Mouse (Mus musculus) limb, embryonic 15.5 days (tissue): ENCODE results near the gene Gm9195. TPM values are rescaled to one million over a fixed set of nuclear protein-coding genes. Genes with fewer than 3 reads are reported as not detected.

Experiments used
- ATAC-seq: fragments of 200-750 bp; cut with Nextera tagmentation; 2 replicates; pipeline ENCODE4 v1.8.0; 2017; ENCODE audit warnings: low read depth, moderate TSS enrichment; ENCODE audit not compliant: insufficient number of reproducible peaks, low FRiP score, low TSS enrichment
- H3K27ac ChIP-seq: fragments of 300-500 bp; sonication (generic); 2 replicates; pipeline ENCODE4 v1.5.1; 2015; ENCODE audit warnings: moderate library complexity, mild to moderate bottlenecking, inconsistent platforms
- H3K27me3 ChIP-seq: fragments of 300-500 bp; sonication (generic); 2 replicates; pipeline ENCODE4 v1.6.1; 2015; ENCODE audit warnings: inconsistent platforms
- H3K36me3 ChIP-seq: fragments of 300-500 bp; sonication (generic); 2 replicates; pipeline ENCODE4 v1.6.1; 2015; ENCODE audit warnings: inconsistent platforms
- H3K4me1 ChIP-seq: fragments of 300-500 bp; sonication (generic); 2 replicates; pipeline ENCODE4 v1.6.1; 2015; ENCODE audit warnings: inconsistent platforms
- H3K4me2 ChIP-seq: fragments of 300-500 bp; sonication (generic); 2 replicates; pipeline ENCODE4 v1.6.1; 2015; ENCODE audit warnings: mild to moderate bottlenecking, inconsistent platforms
- H3K4me3 ChIP-seq: fragments of 300-500 bp; sonication (generic); 2 replicates; pipeline ENCODE4 v1.5.1; 2015; ENCODE audit warnings: mild to moderate bottlenecking, inconsistent platforms
- H3K9ac ChIP-seq: fragments of 300-500 bp; sonication (generic); 2 replicates; pipeline ENCODE4 v1.6.1; 2015; ENCODE audit warnings: inconsistent platforms
- H3K9me3 ChIP-seq: fragments of 300-500 bp; sonication (generic); 2 replicates; pipeline ENCODE4 v1.6.1; 2016; ENCODE audit warnings: inconsistent platforms
- WGBS: fragments of 180-500 bp; shearing (Covaris S2); methylation state at CpG from one replicate; pipeline ENCODE4 v1.1.7; 2015; 5-methylcytosine and 5-hydroxymethylcytosine counted together
- polyA plus RNA-seq: library from polyadenylated mRNA; unstranded; fragments of >200 nt; fragmentation: Nextera tagmentation; extraction: Ambion mirVana; gene quantifications from 2 replicates; pipeline ENCODE4 v1.2.1, GENCODE M21; 2015

Gene Gm9195
- polyA plus RNA-seq, 1 experiment from 2014 or later, result not detected

- H3K27ac ChIP-seq, result no peak overlapping the region
- WGBS, result 51% methylated on average over 6 of the region's 6 CpGs
- H3K27me3 ChIP-seq, result no peaks in the 10 kb centered on the region
- no peaks in the 10 kb centered on the region for H3K9me3 ChIP-seq
- no peak overlapping the region for H3K4me3 ChIP-seq
- H3K9ac ChIP-seq, result no peak overlapping the region
- peaks cover 8% of the 10 kb centered on the region; the same call in 1 of the 2 replicates for H3K4me1 ChIP-seq
- ATAC-seq, result no peak
- H3K4me2 ChIP-seq, result no peak overlapping the region
- no peaks in the 10 kb centered on the region for H3K36me3 ChIP-seq
Measured at GRCm38 (mm10) chr14:72503241-72503640, 11.6 kb upstream of the Gm9195 start.

GRCm38 (mm10) chr14:72493775-72494174 lies 2.1 kb upstream of the Gm9195 start:
- Histone ChIP-seq H3K4me2 (no peak overlapping the region), H3K9ac (no peak overlapping the region), H3K9me3 (no peaks in the 10 kb centered on the region), H3K27me3 (no peaks in the 10 kb centered on the region), H3K4me1 (no peaks in the 10 kb centered on the region), H3K27ac (no peak overlapping the region), H3K4me3 (no peak overlapping the region), H3K36me3 (no peaks in the 10 kb centered on the region)
- no peak for ATAC-seq
- WGBS, result 92% methylated on average over 1 of the region's 1 CpGs

DNA sequence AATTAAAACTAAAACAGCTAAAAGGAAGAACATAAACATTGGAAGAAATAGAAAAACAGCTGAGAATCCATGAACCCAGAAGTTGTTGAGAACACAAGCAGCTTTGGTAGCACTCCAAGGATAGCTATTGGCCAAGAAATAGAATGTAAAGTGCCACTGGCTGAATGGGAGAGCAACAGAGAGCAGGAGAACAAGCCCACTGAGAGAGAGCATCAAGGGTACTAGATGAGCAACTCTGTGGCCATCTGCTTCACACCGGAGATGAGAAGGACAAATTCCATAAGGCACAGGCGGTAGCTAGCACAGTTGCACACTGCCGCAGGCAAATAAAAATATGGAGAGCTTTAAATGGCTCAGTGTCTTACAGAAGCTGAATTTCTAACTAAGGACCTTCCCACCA lies 1.3 kb downstream of the Gm9195 start:
- H3K9me3 ChIP-seq, result no peaks in the 10 kb centered on the region
- H3K4me3 ChIP-seq, result no peak overlapping the region
- H3K4me1 ChIP-seq, result no peaks in the 10 kb centered on the region
- H3K9ac ChIP-seq, result no peak overlapping the region
- 86% methylated on average over 3 of the region's 3 CpGs for WGBS
- H3K27me3 ChIP-seq, result no peaks in the 10 kb centered on the region
- H3K36me3 ChIP-seq, result no peaks in the 10 kb centered on the region
- no peak overlapping the region for H3K4me2 ChIP-seq
- ATAC-seq, result no peak
- H3K27ac ChIP-seq, result no peak overlapping the region

- Histone ChIP-seq H3K27me3 (no peaks in the 10 kb centered on the region), H3K4me2 (no peak overlapping the region), H3K4me3 (no peak overlapping the region), H3K9me3 (no peaks in the 10 kb centered on the region), H3K27ac (no peak overlapping the region), H3K4me1 (no peaks in the 10 kb centered on the region), H3K36me3 (no peaks in the 10 kb centered on the region), H3K9ac (no peak overlapping the region)
- ATAC-seq, result no peak
- 83% methylated on average over 1 of the region's 1 CpGs for WGBS
Measured at GRCm38 (mm10) chr14:72474501-72474900, 17.1 kb downstream of the Gm9195 start.

GRCm38 (mm10) chr14:72468429-72468828 lies 23.2 kb downstream of the Gm9195 start:
- no peak overlapping the region for H3K4me3 ChIP-seq
- no peak for ATAC-seq
- H3K4me2 ChIP-seq, result no peak overlapping the region
- H3K4me1 ChIP-seq, result no peaks in the 10 kb centered on the region
- H3K27me3 ChIP-seq, result no peaks in the 10 kb centered on the region
- H3K36me3 ChIP-seq, result no peaks in the 10 kb centered on the region
- no peak overlapping the region for H3K27ac ChIP-seq
- H3K9ac ChIP-seq, result no peak overlapping the region
- WGBS, result 57% methylated on average over 4 of the region's 4 CpGs
- H3K9me3 ChIP-seq, result no peaks in the 10 kb centered on the region

- Histone ChIP-seq H3K9me3 (no peaks in the 10 kb centered on the region), H3K4me2 (no peak overlapping the region), H3K4me1 (no peaks in the 10 kb centered on the region), H3K4me3 (no peak overlapping the region), H3K27me3 (no peaks in the 10 kb centered on the region), H3K9ac (no peak overlapping the region), H3K27ac (no peak overlapping the region), H3K36me3 (no peaks in the 10 kb centered on the region)
- 86% methylated on average over 3 of the region's 3 CpGs for WGBS
- ATAC-seq, result no peak
Measured at GRCm38 (mm10) chr14:72466384-72466783, 25.3 kb downstream of the Gm9195 start.

DNA sequence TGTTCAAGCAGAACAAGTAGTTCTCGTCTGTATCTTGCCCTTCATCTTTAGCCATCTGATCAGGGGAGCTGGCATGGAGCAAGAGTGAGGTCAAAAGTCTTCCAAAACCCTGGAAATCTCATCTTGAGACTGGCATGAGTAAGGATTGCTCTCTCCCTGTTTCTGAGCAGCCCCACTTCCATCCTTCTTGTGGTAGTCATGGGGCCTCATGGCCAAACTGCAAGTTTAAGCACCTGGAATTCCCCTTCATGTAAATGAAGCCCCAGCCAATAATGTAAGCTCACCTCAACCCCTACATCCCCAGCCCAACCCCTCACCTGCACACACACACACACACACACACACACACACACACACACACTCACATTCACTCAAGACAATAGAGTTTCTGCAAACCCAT lies 30.0 kb downstream of the Gm9195 start:
- Histone ChIP-seq H3K9ac (no peak overlapping the region), H3K4me2 (no peak overlapping the region), H3K9me3 (no peaks in the 10 kb centered on the region), H3K4me3 (no peak overlapping the region), H3K27me3 (no peaks in the 10 kb centered on the region), H3K4me1 (no peaks in the 10 kb centered on the region), H3K36me3 (no peaks in the 10 kb centered on the region), H3K27ac (no peak overlapping the region)
- ATAC-seq, result no peak
- 71% methylated on average over 1 of the region's 1 CpGs for WGBS

GRCm38 (mm10) chr14:72460291-72460690 lies 31.3 kb downstream of the Gm9195 start:
- no peaks in the 10 kb centered on the region for H3K4me1 ChIP-seq
- no peaks in the 10 kb centered on the region for H3K27me3 ChIP-seq
- no peak overlapping the region for H3K9ac ChIP-seq
- no peaks in the 10 kb centered on the region for H3K36me3 ChIP-seq
- ATAC-seq, result no peak
- H3K4me2 ChIP-seq, result no peak overlapping the region
- WGBS, result 50% methylated on average over 2 of the region's 2 CpGs
- no peak overlapping the region for H3K27ac ChIP-seq
- no peak overlapping the region for H3K4me3 ChIP-seq
- H3K9me3 ChIP-seq, result no peaks in the 10 kb centered on the region

GRCm38 (mm10) chr14:72458930-72459329 lies 32.7 kb downstream of the Gm9195 start:
- Histone ChIP-seq H3K4me1 (no peaks in the 10 kb centered on the region), H3K36me3 (no peaks in the 10 kb centered on the region), H3K4me2 (no peak overlapping the region), H3K27ac (no peak overlapping the region), H3K4me3 (no peak overlapping the region), H3K9me3 (no peaks in the 10 kb centered on the region), H3K9ac (no peak overlapping the region), H3K27me3 (no peaks in the 10 kb centered on the region)
- 97% methylated on average over 1 of the region's 1 CpGs for WGBS
- no peak for ATAC-seq

- H3K4me3 ChIP-seq, result no peak overlapping the region
- no peaks in the 10 kb centered on the region for H3K36me3 ChIP-seq
- H3K27ac ChIP-seq, result no peak overlapping the region
- H3K27me3 ChIP-seq, result no peaks in the 10 kb centered on the region
- no peaks in the 10 kb centered on the region for H3K9me3 ChIP-seq
- no peak overlapping the region for H3K4me2 ChIP-seq
- no peak overlapping the region for H3K9ac ChIP-seq
- 61% methylated on average over 9 of the region's 9 CpGs for WGBS
- no peak for ATAC-seq
- no peaks in the 10 kb centered on the region for H3K4me1 ChIP-seq
Measured at GRCm38 (mm10) chr14:72447141-72448091, 44.2 kb downstream of the Gm9195 start.

DNA sequence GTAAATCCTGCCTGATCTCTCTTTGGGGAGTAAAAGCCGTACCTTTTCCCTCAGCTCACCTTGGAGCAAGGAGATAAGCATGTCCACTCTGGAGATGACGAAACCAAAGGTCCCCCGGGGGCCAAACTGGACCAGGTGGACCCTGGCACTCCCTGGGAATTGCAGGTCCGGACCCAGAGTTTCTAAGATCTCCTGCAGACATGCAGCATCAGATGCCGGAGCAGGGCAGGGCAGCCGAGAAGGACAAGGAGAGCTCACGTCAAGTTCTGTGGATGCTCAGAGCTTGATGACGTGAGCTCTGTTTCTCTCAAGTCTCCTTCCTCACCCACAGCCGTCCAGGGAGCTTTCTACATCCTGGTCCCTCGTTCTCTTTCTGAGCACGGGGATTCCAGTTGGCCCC lies 48.7 kb downstream of the Gm9195 start:
- H3K27me3 ChIP-seq, result no peaks in the 10 kb centered on the region
- H3K36me3 ChIP-seq, result no peaks in the 10 kb centered on the region
- 82% methylated on average over 11 of the region's 11 CpGs for WGBS
- no peak overlapping the region for H3K27ac ChIP-seq
- H3K4me2 ChIP-seq, result no peak overlapping the region
- no peaks in the 10 kb centered on the region for H3K9me3 ChIP-seq
- no peaks in the 10 kb centered on the region for H3K4me1 ChIP-seq
- ATAC-seq, result no peak
- no peak overlapping the region for H3K4me3 ChIP-seq
- H3K9ac ChIP-seq, result no peak overlapping the region

- Histone ChIP-seq H3K36me3 (no peaks in the 10 kb centered on the region), H3K27me3 (no peaks in the 10 kb centered on the region), H3K9ac (no peak overlapping the region), H3K9me3 (no peaks in the 10 kb centered on the region), H3K27ac (no peak overlapping the region), H3K4me1 (no peaks in the 10 kb centered on the region), H3K4me2 (no peak overlapping the region), H3K4me3 (no peak overlapping the region)
- no peak for ATAC-seq
- WGBS, result 86% methylated on average over 7 of the region's 7 CpGs
Measured at GRCm38 (mm10) chr14:72440929-72441328, 50.7 kb downstream of the Gm9195 start.
